Mouse (Mus musculus) hindbrain, embryonic 11.5 days (tissue): ENCODE results near the gene Slc22a12. TPM values are rescaled to one million over a fixed set of nuclear protein-coding genes. Genes with fewer than 3 reads are reported as not detected.

Experiments used
- ATAC-seq: fragments of 200-750 bp; cut with Nextera tagmentation; 2 replicates; pipeline ENCODE4 v1.8.0; 2017; ENCODE audit warnings: mild to moderate bottlenecking, moderate TSS enrichment, moderate library complexity; ENCODE audit not compliant: low FRiP score
- DNase-seq: peaks from one replicate; pipeline ENCODE4 v3.0.0-alpha.2; 2015; ENCODE audit warnings: low spot score
- H3K27ac ChIP-seq: fragments of 300-500 bp; sonication (generic); 2 replicates; pipeline ENCODE4 v1.5.1; 2014; ENCODE audit warnings: mild to moderate bottlenecking, low read depth, low read length
- H3K27me3 ChIP-seq: fragments of 300-500 bp; sonication (generic); 2 replicates; pipeline ENCODE4 v1.6.1; 2014; ENCODE audit warnings: mild to moderate bottlenecking, low read length, moderate library complexity, mixed read lengths; ENCODE audit not compliant: control insufficient read depth, insufficient read depth
- H3K36me3 ChIP-seq: fragments of 300-500 bp; sonication (generic); 2 replicates; pipeline ENCODE4 v1.6.1; 2014; ENCODE audit warnings: mild to moderate bottlenecking, low read length, moderate library complexity, mixed read lengths; ENCODE audit not compliant: control insufficient read depth, insufficient read depth
- H3K4me1 ChIP-seq: fragments of 300-500 bp; sonication (generic); replicated peaks from 2 replicates; pipeline ENCODE4 v1.6.1; 2014; ENCODE audit warnings: low read length, mixed read lengths; ENCODE audit not compliant: control insufficient read depth, insufficient read depth
- H3K4me2 ChIP-seq: fragments of 300-500 bp; sonication (generic); replicated peaks from 2 replicates; pipeline ENCODE4 v1.6.1; 2014; ENCODE audit warnings: mild to moderate bottlenecking, low read depth, low read length
- H3K4me3 ChIP-seq: fragments of 300-500 bp; sonication (generic); 2 replicates; pipeline ENCODE4 v1.5.1; 2014; ENCODE audit warnings: low read depth, low read length
- H3K9ac ChIP-seq: fragments of 300-500 bp; sonication (generic); 2 replicates; pipeline ENCODE4 v1.6.1; 2014; ENCODE audit warnings: low read depth, low read length
- H3K9me3 ChIP-seq: fragments of 300-500 bp; sonication (generic); 2 replicates; pipeline ENCODE4 v1.6.1; 2016; ENCODE audit warnings: low read length; ENCODE audit not compliant: control insufficient read depth
- WGBS: fragments of 180-500 bp; shearing (Covaris S2); extraction: QIAGEN DNeasy Blood & Tissue Kit; methylation state at CpG from one replicate; pipeline ENCODE4 v1.1.7; 2014; 5-methylcytosine and 5-hydroxymethylcytosine counted together
- polyA plus RNA-seq: library from polyadenylated mRNA; unstranded; fragments of >200 nt; fragmentation: Nextera tagmentation; extraction: Ambion mirVana; gene quantifications from 2 replicates; pipeline ENCODE4 v1.2.1, GENCODE M21; 2014

The Slc22a12 gene
- polyA plus RNA-seq, 1 experiment from 2014 or later, result not detected

- no peaks in the 10 kb centered on the region for H3K36me3 ChIP-seq
- WGBS, result 3% methylated on average over 7 of the region's 39 CpGs
- H3K4me1 ChIP-seq, result peaks cover 4% of the 10 kb centered on the region; the same call in 1 of the 2 replicates
- peak; percentile 67 for ATAC-seq
- no peaks in the 10 kb centered on the region for H3K9me3 ChIP-seq
- peak overlapping the region; percentile 95 for H3K9ac ChIP-seq
- DNase-seq, result peak; percentile 82
- H3K27me3 ChIP-seq, result peaks cover 20% of the 10 kb centered on the region
- H3K4me2 ChIP-seq, result peak overlapping the region; percentile 93
- peak overlapping the region; percentile 85 for H3K27ac ChIP-seq
- peak overlapping the region; percentile 78 for H3K4me3 ChIP-seq
Measured at GRCm38 (mm10) chr19:6497150-6497801, 45.6 kb downstream of the Slc22a12 start.

GRCm38 (mm10) chr19:6496462-6497149, 46.2 kb downstream of the Slc22a12 start:
- WGBS, result 10% methylated on average over 6 of the region's 6 CpGs
- Histone ChIP-seq H3K4me2 (peak overlapping the region; percentile 93), H3K27me3 (peaks cover 20% of the 10 kb centered on the region), H3K36me3 (no peaks in the 10 kb centered on the region), H3K27ac (peak overlapping the region; percentile 54; the same call in 1 of the 2 replicates), H3K4me1 (peaks cover 4% of the 10 kb centered on the region; the same call in 1 of the 2 replicates), H3K9me3 (no peaks in the 10 kb centered on the region), H3K4me3 (peak overlapping the region; percentile 78), H3K9ac (peak overlapping the region; percentile 37; the same call in 1 of the 2 replicates)
- ATAC-seq, result peak; percentile 35
- DNase-seq, result no peak

GRCm38 (mm10) chr19:6495714-6496113, 47.1 kb downstream of the Slc22a12 start:
- H3K27ac ChIP-seq, result peak overlapping the region; percentile 47; the same call in 1 of the 2 replicates
- WGBS, result 37% methylated on average over 8 of the region's 8 CpGs
- no peak for ATAC-seq
- H3K4me3 ChIP-seq, result no peak overlapping the region
- peaks cover 20% of the 10 kb centered on the region for H3K27me3 ChIP-seq
- no peaks in the 10 kb centered on the region for H3K36me3 ChIP-seq
- H3K4me2 ChIP-seq, result no peak overlapping the region
- peaks cover 4% of the 10 kb centered on the region; the same call in 1 of the 2 replicates for H3K4me1 ChIP-seq
- H3K9ac ChIP-seq, result 0 out of 2 replicates have a peak overlapping the region, but pooled peaks have one; percentile 23
- DNase-seq, result no peak
- no peaks in the 10 kb centered on the region for H3K9me3 ChIP-seq

GRCm38 (mm10) chr19:6494504-6495170, 48.2 kb downstream of the Slc22a12 start:
- no peak overlapping the region for H3K9ac ChIP-seq
- peaks cover 4% of the 10 kb centered on the region; the same call in 1 of the 2 replicates for H3K4me1 ChIP-seq
- no peak overlapping the region for H3K4me2 ChIP-seq
- ATAC-seq (no peak), DNase-seq (no peak)
- no peaks in the 10 kb centered on the region for H3K9me3 ChIP-seq
- H3K27ac ChIP-seq, result no peak overlapping the region
- H3K4me3 ChIP-seq, result no peak overlapping the region
- peaks cover 20% of the 10 kb centered on the region for H3K27me3 ChIP-seq
- H3K36me3 ChIP-seq, result no peaks in the 10 kb centered on the region
- WGBS, result 67% methylated on average over 18 of the region's 18 CpGs

- H3K9ac ChIP-seq, result no peak overlapping the region
- no peak for DNase-seq
- 64% methylated on average over 5 of the region's 7 CpGs for WGBS
- H3K27me3 ChIP-seq, result peaks cover 17% of the 10 kb centered on the region
- H3K4me1 ChIP-seq, result peaks cover 4% of the 10 kb centered on the region; the same call in 1 of the 2 replicates
- ATAC-seq, result no peak
- H3K9me3 ChIP-seq, result no peaks in the 10 kb centered on the region
- H3K4me3 ChIP-seq, result no peak overlapping the region
- H3K36me3 ChIP-seq, result no peaks in the 10 kb centered on the region
- H3K4me2 ChIP-seq, result no peak overlapping the region
- no peak overlapping the region for H3K27ac ChIP-seq
Measured at GRCm38 (mm10) chr19:6494032-6494431, 48.8 kb downstream of the Slc22a12 start.

GRCm38 (mm10) chr19:6493219-6493618, 49.6 kb downstream of the Slc22a12 start:
- Histone ChIP-seq H3K4me2 (no peak overlapping the region), H3K27ac (0 out of 2 replicates have a peak overlapping the region, but pooled peaks have one; percentile 4), H3K27me3 (peaks cover 12% of the 10 kb centered on the region), H3K36me3 (no peaks in the 10 kb centered on the region), H3K4me3 (no peak overlapping the region), H3K9ac (no peak overlapping the region), H3K9me3 (no peaks in the 10 kb centered on the region), H3K4me1 (peaks cover 4% of the 10 kb centered on the region; the same call in 1 of the 2 replicates)
- DNase-seq, result no peak
- ATAC-seq, result no peak
- 80% methylated on average over 7 of the region's 7 CpGs for WGBS

- peaks cover 13% of the 10 kb centered on the region; the same call in 1 of the 2 replicates for H3K27me3 ChIP-seq
- no peak overlapping the region for H3K4me2 ChIP-seq
- H3K4me3 ChIP-seq, result no peak overlapping the region
- ATAC-seq (no peak), DNase-seq (peak; percentile 81)
- WGBS, result 21% methylated on average over 12 of the region's 12 CpGs
- H3K9ac ChIP-seq, result no peak overlapping the region
- no peaks in the 10 kb centered on the region for H3K36me3 ChIP-seq
- H3K27ac ChIP-seq, result no peak overlapping the region
- H3K4me1 ChIP-seq, result peaks cover 2% of the 10 kb centered on the region; the same call in 1 of the 2 replicates
- H3K9me3 ChIP-seq, result no peaks in the 10 kb centered on the region
Measured at GRCm38 (mm10) chr19:6492124-6492523, 50.7 kb downstream of the Slc22a12 start.

GRCm38 (mm10) chr19:6491538-6491937, 51.3 kb downstream of the Slc22a12 start:
- H3K27ac ChIP-seq, result no peak overlapping the region
- H3K27me3 ChIP-seq, result peaks cover 13% of the 10 kb centered on the region; the same call in 1 of the 2 replicates
- ATAC-seq, result no peak
- no peaks in the 10 kb centered on the region for H3K9me3 ChIP-seq
- H3K4me3 ChIP-seq, result no peak overlapping the region
- H3K9ac ChIP-seq, result no peak overlapping the region
- no peak for DNase-seq
- H3K4me1 ChIP-seq, result no peaks in the 10 kb centered on the region; the same call in 1 of the 2 replicates
- no peak overlapping the region for H3K4me2 ChIP-seq
- WGBS, result 79% methylated on average over 8 of the region's 8 CpGs
- H3K36me3 ChIP-seq, result no peaks in the 10 kb centered on the region
